Mouse (Mus musculus) bone marrow, adult 2 months (tissue): ENCODE data around the gene Dhcr24.

ENCODE experiments used
- CTCF ChIP-seq: fragments of 200-500 bp; IDR thresholded peaks from 2 replicates; pipeline ENCODE4 v1.5.1; 2011; ENCODE audit warnings: low read length, control low read depth; ENCODE audit not compliant: control insufficient read depth, insufficient read depth
- POLR2A ChIP-seq: fragments of 200-500 bp; IDR thresholded peaks from 2 replicates; pipeline ENCODE4 v1.6.1; 2011; ENCODE audit warnings: low read depth, mild to moderate bottlenecking, control low read depth, low read length, borderline replicate concordance; ENCODE audit not compliant: control insufficient read depth

DNA sequence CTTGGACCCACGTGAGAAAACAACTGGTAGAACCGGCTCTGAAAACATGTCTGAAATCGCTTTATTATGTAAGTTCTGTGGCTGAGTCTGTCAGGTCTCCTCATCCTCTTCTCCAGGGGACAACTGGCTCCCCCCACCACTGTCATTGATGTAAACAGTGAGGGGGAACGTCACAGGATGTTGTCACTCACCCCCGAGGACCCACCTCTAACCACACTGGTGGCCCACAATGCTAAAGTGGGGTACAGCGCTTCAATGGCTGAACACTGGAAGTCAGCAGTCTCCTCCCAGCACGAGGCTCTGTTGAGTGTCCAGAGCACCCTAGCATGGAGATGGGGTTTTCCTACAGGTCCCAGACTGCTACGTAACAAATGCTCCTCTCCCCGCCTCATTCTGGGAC is 30.0 kb downstream of the Dhcr24 start:
- TF ChIP-seq CTCF (no peak), POLR2A (no peak)
